Mouse (Mus musculus) heart, adult 2 months (tissue): ENCODE results near the gene Scgb3a1.

Source experiments
- CTCF ChIP-seq: fragments of 200-600 bp; IDR thresholded peaks from 2 replicates; pipeline ENCODE4 v1.8.1; 2022; ENCODE audit warnings: antibody characterized with exemption, mild to moderate bottlenecking, moderate library complexity
- EP300 ChIP-seq: fragments of 200-500 bp; IDR thresholded peaks from 2 replicates; pipeline ENCODE4 v1.6.1; 2011; ENCODE audit warnings: low read depth, low read length, control low read depth; ENCODE audit not compliant: insufficient read depth
- POLR2A ChIP-seq: fragments of 200-500 bp; IDR thresholded peaks from 2 replicates; pipeline ENCODE4 v1.6.1; 2011; ENCODE audit warnings: mild to moderate bottlenecking, low read depth, low read length, control low read depth; ENCODE audit not compliant: insufficient read depth

- TF ChIP-seq CTCF: peak; percentile 27
- no peak for TF ChIP-seq EP300
- no peak for TF ChIP-seq POLR2A
These were observed 48.7 kb downstream of the Scgb3a1 start for GRCm38 (mm10) chr11:49711981-49712554.
